Mouse (Mus musculus): ENCODE results near the gene Txndc16.

Txndc16 gene

DNA sequence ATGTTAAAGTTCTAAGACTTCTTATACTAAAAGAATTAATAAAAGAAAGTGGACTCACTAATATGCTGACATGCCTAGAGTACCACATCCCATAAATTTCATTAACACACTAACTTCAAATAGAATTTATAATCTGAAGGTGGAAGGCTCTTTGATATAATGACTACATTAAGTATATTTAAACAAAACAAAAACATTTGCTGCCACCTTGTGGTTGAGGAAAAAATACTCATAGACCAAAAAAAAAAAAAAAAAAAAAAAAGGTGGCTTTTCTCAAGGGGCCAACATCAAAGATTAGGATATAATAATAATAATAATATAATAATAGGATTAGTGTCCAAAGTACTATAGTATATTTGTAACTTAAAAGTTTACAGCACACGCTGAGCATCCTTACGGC is 66.9 kb downstream of the Txndc16 start:
- no peak for DNase-seq

DNA sequence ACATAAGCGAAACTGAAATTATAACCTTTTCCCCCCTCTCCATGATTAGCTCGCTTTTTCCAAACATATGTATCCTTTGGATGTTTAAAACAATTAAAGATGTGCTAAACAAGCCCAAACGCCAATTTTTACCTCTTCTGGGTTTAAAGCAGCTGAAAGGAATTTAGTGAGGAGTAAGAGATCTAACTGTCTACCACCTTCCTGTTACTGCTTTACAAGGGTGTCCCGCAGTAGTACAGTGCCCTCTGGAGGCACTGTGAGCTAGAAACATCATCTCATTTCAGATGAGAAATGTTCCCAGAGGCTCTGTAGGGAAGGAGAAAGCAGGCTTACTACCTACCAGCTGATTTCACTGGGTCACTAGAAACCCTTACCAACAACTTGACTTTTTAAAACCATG is 77.6 kb downstream of the Txndc16 start:
- peak; percentile 62 for DNase-seq

DNA sequence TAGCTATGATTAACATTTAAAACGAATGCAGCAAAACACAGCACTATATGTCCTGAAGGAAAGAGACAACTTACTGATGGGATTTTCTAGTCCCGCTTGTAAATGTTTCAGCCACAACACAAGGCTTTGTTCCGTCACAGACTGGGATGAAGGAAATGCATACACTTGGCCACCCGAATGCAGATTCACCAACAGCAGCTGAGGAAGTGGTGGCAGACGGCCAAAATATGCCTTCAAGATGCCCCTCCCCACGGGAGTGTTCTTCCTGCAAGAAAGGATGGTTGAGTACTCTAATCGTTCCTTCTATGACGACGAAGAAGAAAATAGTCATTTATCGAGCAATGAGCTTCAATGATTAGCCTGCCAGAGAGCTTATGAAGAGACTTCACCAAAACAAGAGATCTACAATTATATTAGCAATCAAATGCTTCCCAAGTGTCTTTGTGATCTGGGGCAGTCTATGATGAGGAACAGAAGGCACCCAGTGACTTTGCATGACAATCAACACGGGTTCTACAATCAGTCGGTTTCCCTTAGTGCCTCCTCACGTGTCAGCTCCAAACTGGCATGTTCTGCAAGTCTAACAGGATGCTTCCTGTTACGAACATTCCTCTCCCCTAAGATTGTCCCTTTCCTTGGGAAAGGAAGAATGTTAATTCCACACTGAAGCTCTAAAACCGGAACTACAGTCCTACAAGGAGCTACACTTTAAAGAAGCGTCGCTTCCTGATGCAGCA is 79.6 kb downstream of the Txndc16 start:
- peak; percentile 32 for DNase-seq

DNA sequence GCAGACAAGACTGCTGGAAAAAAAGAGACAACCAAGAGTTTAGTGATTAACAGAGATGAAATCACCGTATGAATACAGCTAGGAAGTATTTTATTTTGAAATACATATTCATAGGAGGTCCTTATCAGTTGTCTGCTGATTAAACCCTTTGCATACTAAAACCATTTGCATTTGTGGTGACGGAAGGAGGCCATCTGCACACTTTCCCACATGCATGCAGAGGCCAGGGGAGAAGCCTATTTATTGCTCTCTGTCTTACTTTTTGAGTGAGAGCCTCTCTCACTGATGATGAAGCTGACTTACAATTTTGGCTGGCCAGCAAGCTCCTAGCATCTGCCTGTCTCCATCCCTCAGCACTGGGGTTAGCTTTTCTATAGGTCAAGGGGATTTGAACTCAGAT is 84.2 kb downstream of the Txndc16 start:
- DNase-seq: no peak

DNA sequence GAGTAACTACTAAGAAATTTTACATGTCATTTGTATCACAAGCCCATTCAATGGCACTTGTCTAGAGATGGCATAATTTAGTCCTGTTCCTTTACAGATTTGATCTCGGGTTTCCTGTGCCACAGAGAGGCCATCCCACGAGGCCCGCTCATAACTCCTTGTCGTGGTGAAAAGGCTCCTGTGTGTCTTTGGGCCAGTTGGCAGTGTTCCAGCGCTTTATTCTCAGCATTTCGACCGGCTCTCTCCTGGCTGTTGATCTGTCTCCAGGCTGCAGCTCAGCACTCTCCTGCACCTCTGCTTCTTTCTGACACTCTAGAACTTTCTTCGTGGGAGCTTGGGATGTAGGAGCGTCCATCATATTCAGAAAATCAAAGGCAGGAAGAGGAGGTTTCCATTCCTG is 84.6 kb downstream of the Txndc16 start:
- no peak for DNase-seq

- no peak for DNase-seq
These were observed 101.8 kb downstream of the Txndc16 start for GRCm38 (mm10) chr14:45118359-45118758.

DNA sequence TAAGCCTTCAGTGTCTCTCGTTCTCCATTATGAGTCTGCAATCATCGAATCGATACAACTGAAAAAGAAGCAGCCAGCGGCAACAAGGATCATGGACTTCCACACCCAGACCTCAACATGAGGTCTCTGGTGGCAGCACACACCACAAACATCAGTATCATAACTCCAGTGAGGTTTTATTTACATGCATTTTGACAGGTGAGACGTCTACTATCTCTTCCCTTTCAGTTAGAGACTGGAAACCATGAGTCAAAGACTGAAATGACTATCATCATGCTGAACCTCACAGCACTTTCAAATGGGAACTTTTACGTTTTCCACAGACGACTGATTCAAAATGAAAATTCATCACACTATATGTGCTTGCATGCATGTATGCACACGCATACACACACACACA is 117.9 kb downstream of the Txndc16 start:
- DNase-seq: no peak

DNA sequence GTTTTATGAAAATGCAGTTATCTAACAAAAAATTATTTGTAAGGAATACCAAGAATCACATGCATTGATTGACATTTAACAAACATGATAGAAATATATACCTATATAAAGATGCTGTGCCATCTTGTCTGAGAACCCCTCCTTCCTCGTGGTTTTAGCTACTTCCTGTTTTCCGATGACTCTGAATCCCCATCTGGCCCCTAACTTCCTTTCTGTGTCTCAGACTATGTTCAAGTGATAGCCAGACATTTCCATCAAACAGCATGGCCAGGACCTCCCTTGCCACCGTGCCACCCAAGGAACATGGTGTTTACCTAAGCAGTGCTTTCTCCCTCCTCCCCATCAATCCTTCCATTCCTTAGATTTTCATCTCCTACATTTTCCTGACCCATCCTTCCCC is 127.8 kb downstream of the Txndc16 start:
- no peak for DNase-seq

GRCm38 (mm10) chr14:45090011-45090410 is 130.1 kb downstream of the Txndc16 start:
- no peak for DNase-seq

DNA sequence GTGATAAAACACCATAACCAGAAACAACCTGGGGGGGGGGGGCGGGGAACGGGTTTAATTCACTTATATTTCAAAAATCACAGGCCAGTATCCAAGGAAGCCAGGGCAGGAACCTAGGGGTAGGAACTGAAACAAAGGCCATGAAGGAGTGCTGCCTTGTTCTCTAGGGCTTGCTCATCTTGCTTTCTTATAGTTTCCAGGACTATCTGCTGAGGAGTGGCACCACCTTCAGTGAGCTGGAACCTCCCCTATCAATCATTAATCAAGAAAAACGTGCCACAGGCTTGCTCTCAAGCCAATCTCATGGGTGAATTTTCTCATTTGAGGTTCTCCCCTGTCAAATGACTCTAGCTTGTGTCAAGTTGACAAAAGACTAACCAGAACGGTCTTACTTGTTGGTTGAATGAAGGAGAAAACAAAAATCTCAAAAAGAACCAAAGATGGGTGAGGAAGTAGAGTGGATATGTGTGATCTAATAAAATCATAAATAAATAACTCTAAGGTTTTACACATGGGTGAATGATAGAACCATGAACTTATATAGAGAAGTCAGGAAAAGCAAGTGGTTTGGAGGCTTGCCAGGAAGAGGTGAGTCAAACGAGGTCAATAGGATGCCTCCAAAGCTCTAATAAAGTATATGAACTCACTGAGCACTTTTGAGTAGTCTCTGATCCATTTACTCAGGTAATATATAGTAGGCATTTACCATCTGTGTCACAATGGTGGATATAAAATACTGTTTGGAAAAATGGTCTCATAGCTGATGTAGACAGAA is 134.3 kb downstream of the Txndc16 start:
- no peak for DNase-seq

DNA sequence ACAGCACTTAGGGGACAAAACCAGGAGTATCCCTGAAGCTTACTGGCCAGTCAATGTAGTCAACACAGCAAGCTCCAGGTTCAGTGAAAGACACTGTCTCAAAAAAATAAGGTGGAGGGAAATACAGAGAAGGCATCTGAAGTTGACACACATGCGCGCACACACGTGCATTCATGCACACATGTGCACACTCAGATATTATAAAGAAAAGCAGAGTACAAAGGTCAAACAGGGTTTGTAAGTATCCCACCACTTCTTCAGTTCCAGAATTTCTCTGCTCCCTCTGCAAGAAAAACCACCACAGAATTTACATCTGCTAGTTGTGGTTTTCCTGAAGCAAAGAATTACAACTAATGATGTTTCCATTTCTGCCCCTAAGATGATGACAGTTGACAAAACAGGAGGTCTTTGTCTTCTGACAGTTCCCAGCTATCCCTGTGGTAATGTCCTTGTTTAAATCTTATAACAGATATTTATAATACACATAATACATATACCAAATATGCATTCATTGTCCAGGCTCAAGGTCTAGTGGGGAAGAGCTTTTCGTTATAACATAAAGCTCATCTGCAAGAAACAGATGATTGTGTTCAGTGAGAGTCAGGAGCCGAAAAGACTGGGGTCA is 135.4 kb downstream of the Txndc16 start:
- DNase-seq: no peak

GRCm38 (mm10) chr14:45083540-45083939 is 136.6 kb downstream of the Txndc16 start:
- DNase-seq: no peak
